Mouse (Mus musculus): ENCODE measurements around the gene Capn10. TPM values are rescaled to one million over a fixed set of nuclear protein-coding genes. Genes with fewer than 3 reads are reported as not detected.
A peak's percentile ranks its signal among the peaks of the same experiment; 100 is the strongest.
"Not testable (repeated sequence)": the region's sequence is repeated elsewhere in the genome, so short reads cannot be mapped to it uniquely, and the experiment has no call there.

Capn10 gene
- polyA plus RNA-seq, 1 experiment, result 42.5 TPM

- 93% methylated on average over 3 of the region's 3 CpGs for WGBS
Observed at GRCm38 (mm10) chr1:92947966-92948365, 13.8 kb downstream of the Capn10 start.

DNA sequence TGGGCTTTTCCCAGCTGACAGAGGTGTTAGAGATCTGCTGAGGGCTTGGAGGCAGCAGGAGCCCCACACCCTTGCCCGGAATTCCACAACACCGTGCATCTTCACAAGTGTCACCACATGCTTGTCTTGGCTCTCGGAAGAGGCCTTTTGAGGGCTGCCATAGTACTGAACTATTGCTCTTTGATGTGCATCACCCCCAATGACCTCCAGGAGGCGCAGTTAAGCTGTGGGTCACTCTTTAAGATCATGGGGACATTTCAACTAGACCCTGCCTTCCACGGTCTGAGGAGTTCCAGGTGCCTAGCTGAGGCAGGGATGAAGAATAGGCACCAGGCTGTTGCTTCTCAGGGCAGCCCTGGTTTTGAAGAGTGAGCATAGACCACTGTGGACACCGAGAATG is 15.2 kb downstream of the Capn10 start:
- TF ChIP-seq POLR2A (IDR thresholded peaks at IDR 0.05; ENCODE audit: control insufficient read depth, extremely low read depth, insufficient read depth, low read length, poor library complexity), result no peak
- TF ChIP-seq CTCF (IDR thresholded peaks at IDR 0.05; ENCODE audit: borderline replicate concordance, control insufficient read depth, extremely low read depth, insufficient read depth, low read length, poor library complexity), result no peak
- no peaks in the 10 kb centered on the region for H3K27me3 ChIP-seq (ENCODE audit: control insufficient read depth, insufficient read depth, low read length)
- no peaks in the 10 kb centered on the region for H3K36me3 ChIP-seq (ENCODE audit: control insufficient read depth, insufficient read depth, low read length)
- no peak overlapping the region for H3K27ac ChIP-seq (ENCODE audit: control insufficient read depth, insufficient read depth, low read length)
- no peak overlapping the region for H3K4me3 ChIP-seq (ENCODE audit: control insufficient read depth, insufficient read depth, low read length)
- no peak for DNase-seq
- H3K4me1 ChIP-seq (replicated peaks; ENCODE audit: control insufficient read depth, insufficient read depth, low read length), result no peaks in the 10 kb centered on the region
- 81% methylated on average over 6 of the region's 6 CpGs for WGBS

More at GRCm38 (mm10) chr1:92947966-92948365, 13.8 kb downstream of the Capn10 start:
- H3K4me1 ChIP-seq (replicated peaks; ENCODE audit: control insufficient read depth, insufficient read depth, low read length), result no peaks in the 10 kb centered on the region
- no peak overlapping the region for H3K4me3 ChIP-seq (ENCODE audit: control insufficient read depth, insufficient read depth, low read length)
- H3K27me3 ChIP-seq (ENCODE audit: control insufficient read depth, insufficient read depth, low read length), result no peaks in the 10 kb centered on the region
- no peak overlapping the region for H3K27ac ChIP-seq (ENCODE audit: control insufficient read depth, insufficient read depth, low read length)
- TF ChIP-seq CTCF (IDR thresholded peaks at IDR 0.05; ENCODE audit: borderline replicate concordance, control insufficient read depth, extremely low read depth, insufficient read depth, low read length, poor library complexity), result no peak
- TF ChIP-seq POLR2A (IDR thresholded peaks at IDR 0.05; ENCODE audit: control insufficient read depth, extremely low read depth, insufficient read depth, low read length, poor library complexity), result no peak
- DNase-seq, result no peak
- H3K36me3 ChIP-seq (ENCODE audit: control insufficient read depth, insufficient read depth, low read length), result no peaks in the 10 kb centered on the region

DNA sequence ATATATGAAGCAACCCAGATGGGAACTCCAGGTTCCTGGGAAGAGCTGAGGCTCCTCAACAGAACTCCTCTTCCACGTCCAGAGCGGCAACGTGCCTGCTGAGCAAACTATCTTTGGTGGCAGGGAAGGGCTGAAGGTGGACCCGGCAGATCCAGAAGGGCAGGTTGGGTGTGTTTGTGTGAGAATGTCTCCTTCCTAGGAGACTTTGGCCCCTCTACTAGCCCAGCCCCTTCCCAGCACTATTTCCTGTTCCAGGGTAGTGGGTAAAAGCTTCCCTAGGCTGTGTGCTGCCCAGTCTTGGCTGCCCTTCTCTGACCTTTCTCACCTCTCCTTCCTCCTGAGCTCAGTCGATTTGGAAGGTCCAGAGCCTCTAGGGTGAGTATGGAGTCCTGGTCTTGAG is 16.4 kb downstream of the Capn10 start, which contains the start of gene Gpr35:
Gene Gpr35 (plus strand): TSS at position 259 of the 400 bp plus-strand sequence.
- DNase-seq, result no peak
- WGBS, result 79% methylated on average over 5 of the region's 5 CpGs
- TF ChIP-seq POLR2A (IDR thresholded peaks at IDR 0.05; ENCODE audit: control insufficient read depth, extremely low read depth, insufficient read depth, low read length, poor library complexity) (no peak), CTCF (IDR thresholded peaks at IDR 0.05; ENCODE audit: borderline replicate concordance, control insufficient read depth, extremely low read depth, insufficient read depth, low read length, poor library complexity) (no peak)
- Histone ChIP-seq H3K4me1 (replicated peaks; ENCODE audit: control insufficient read depth, insufficient read depth, low read length) (no peaks in the 10 kb centered on the region), H3K27ac (ENCODE audit: control insufficient read depth, insufficient read depth, low read length) (no peak within 1 kb of the TSS), H3K36me3 (ENCODE audit: control insufficient read depth, insufficient read depth, low read length) (no peaks in the 10 kb centered on the region), H3K4me3 (ENCODE audit: control insufficient read depth, insufficient read depth, low read length) (no peak within 1 kb of the TSS), H3K27me3 (ENCODE audit: control insufficient read depth, insufficient read depth, low read length) (no peaks in the 10 kb centered on the region)

GRCm38 (mm10) chr1:92953641-92954040 is 19.5 kb downstream of the Capn10 start:
- Histone ChIP-seq H3K27ac (ENCODE audit: control insufficient read depth, insufficient read depth, low read length) (no peak overlapping the region), H3K4me3 (ENCODE audit: control insufficient read depth, insufficient read depth, low read length) (no peak overlapping the region), H3K36me3 (ENCODE audit: control insufficient read depth, insufficient read depth, low read length) (no peaks in the 10 kb centered on the region), H3K27me3 (ENCODE audit: control insufficient read depth, insufficient read depth, low read length) (no peaks in the 10 kb centered on the region), H3K4me1 (replicated peaks; ENCODE audit: control insufficient read depth, insufficient read depth, low read length) (no peaks in the 10 kb centered on the region)
- no peak for TF ChIP-seq POLR2A (IDR thresholded peaks at IDR 0.05; ENCODE audit: control insufficient read depth, extremely low read depth, insufficient read depth, low read length, poor library complexity)
- no peak for TF ChIP-seq CTCF (IDR thresholded peaks at IDR 0.05; ENCODE audit: borderline replicate concordance, control insufficient read depth, extremely low read depth, insufficient read depth, low read length, poor library complexity)
- no peak for DNase-seq
- WGBS, result 85% methylated on average over 2 of the region's 2 CpGs

DNA sequence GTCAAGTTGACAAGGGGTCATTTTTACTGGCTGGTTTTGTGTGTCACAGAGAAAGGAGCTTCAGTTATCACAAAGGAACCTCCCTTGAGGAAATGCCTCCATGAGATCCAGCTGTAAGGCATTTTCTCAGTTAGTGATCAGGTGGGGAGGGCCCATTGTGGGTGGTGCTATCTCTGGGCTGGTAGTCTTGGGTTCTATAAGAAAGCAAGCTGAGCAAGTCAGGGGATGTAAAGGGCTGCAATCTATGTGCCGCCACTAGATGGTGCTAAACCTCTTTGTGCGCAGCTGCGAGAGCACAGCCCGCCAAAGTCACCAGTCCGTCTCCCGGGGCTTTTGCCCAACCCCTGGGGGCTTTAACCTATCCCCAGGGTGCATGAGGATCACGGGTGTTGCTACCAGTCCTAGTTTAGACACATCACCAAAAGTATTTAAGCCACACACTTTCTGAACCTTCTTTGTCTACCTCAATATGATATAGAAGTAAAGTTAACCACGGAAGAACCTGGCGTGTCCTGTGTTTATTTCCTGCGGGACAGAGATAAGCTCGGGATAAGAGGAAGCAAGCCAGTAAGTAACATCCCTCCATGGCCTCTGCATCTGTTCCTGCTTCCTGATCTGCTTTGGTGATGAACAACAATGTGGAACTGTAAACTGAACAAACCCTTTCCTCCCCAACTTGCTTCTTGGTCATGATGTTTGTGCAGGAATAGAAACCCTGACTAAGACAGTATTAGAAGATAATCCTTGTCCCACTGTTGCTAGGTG is 22.6 kb downstream of the Capn10 start:
- not testable (repeated sequence) for H3K4me3 ChIP-seq (ENCODE audit: control insufficient read depth, insufficient read depth, low read length)
- DNase-seq, result peak; percentile 64

DNA sequence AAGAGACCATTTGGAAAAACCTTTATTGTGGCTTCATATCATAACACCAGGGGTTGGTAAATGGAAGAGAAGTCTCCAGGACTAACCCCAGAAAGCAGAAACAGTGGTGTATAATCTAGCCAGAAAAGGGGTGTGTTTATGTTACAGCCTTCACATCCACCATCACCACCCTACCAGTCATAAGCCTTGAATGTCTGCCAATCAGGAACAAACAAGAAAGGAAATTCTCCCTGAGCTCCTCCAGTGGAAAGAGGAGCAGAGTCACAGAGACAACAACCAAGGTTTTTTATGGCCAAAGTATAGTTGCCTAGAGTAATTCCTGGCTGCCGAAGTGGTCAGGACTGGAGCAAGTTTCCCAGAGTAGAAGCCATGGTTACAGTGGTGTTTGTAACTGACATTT is 24.8 kb downstream of the Capn10 start:
- no peak for DNase-seq
- Histone ChIP-seq H3K4me3 (ENCODE audit: control insufficient read depth, insufficient read depth, low read length) (no peak overlapping the region), H3K27ac (ENCODE audit: control insufficient read depth, insufficient read depth, low read length) (no peak overlapping the region), H3K27me3 (ENCODE audit: control insufficient read depth, insufficient read depth, low read length) (no peaks in the 10 kb centered on the region), H3K4me1 (replicated peaks; ENCODE audit: control insufficient read depth, insufficient read depth, low read length) (no peaks in the 10 kb centered on the region), H3K36me3 (ENCODE audit: control insufficient read depth, insufficient read depth, low read length) (no peaks in the 10 kb centered on the region)
- TF ChIP-seq POLR2A (IDR thresholded peaks at IDR 0.05; ENCODE audit: control insufficient read depth, extremely low read depth, insufficient read depth, low read length, poor library complexity), result no peak
- TF ChIP-seq CTCF (IDR thresholded peaks at IDR 0.05; ENCODE audit: borderline replicate concordance, control insufficient read depth, extremely low read depth, insufficient read depth, low read length, poor library complexity), result no peak
- WGBS, result 93% methylated on average over 1 of the region's 1 CpGs

More for the DNA sequence above, 22.6 kb downstream of the Capn10 start:
- H3K27me3 ChIP-seq (ENCODE audit: control insufficient read depth, insufficient read depth, low read length); H3K36me3 ChIP-seq (ENCODE audit: control insufficient read depth, insufficient read depth, low read length); H3K27ac ChIP-seq (ENCODE audit: control insufficient read depth, insufficient read depth, low read length); H3K4me1 ChIP-seq (replicated peaks; ENCODE audit: control insufficient read depth, insufficient read depth, low read length): not testable (repeated sequence)
- 6% methylated on average over 11 of the region's 11 CpGs for WGBS

GRCm38 (mm10) chr1:92970791-92971190 is 36.6 kb downstream of the Capn10 start:
- not testable (repeated sequence) for H3K27me3 ChIP-seq (ENCODE audit: control insufficient read depth, insufficient read depth, low read length); H3K4me3 ChIP-seq (ENCODE audit: control insufficient read depth, insufficient read depth, low read length); H3K36me3 ChIP-seq (ENCODE audit: control insufficient read depth, insufficient read depth, low read length); H3K4me1 ChIP-seq (replicated peaks; ENCODE audit: control insufficient read depth, insufficient read depth, low read length); H3K27ac ChIP-seq (ENCODE audit: control insufficient read depth, insufficient read depth, low read length); DNase-seq
- 88% methylated on average over 6 of the region's 6 CpGs for WGBS
